Mouse (Mus musculus): ENCODE measurements around the gene Bcl2l1. TPM values are rescaled to one million over a fixed set of nuclear protein-coding genes. Genes with fewer than 3 reads are reported as not detected.

Bcl2l1 gene
- polyA plus RNA-seq, 1 experiment: 97.4 TPM

GRCm38 (mm10) chr2:152769677-152770076 is 61.9 kb downstream of the Bcl2l1 start:
- no peak overlapping the region for H3K27ac ChIP-seq (ENCODE audit: control insufficient read depth, insufficient read depth, low read depth, low read length, poor library complexity)
- 54% methylated on average over 7 of the region's 7 CpGs for WGBS
- H3K4me1 ChIP-seq (ENCODE audit: control insufficient read depth, insufficient read depth, low read length): peaks cover 4% of the 10 kb centered on the region
- TF ChIP-seq POLR2A (IDR thresholded peaks at IDR 0.05; ENCODE audit: borderline replicate concordance, control insufficient read depth, low read depth, low read length) (no peak), CTCF (IDR thresholded peaks at IDR 0.05; ENCODE audit: control insufficient read depth, insufficient read depth, low read length) (no peak)
- H3K4me3 ChIP-seq (replicated peaks; ENCODE audit: control insufficient read depth, low read depth, low read length): no peak overlapping the region

GRCm38 (mm10) chr2:152767618-152768271 is 63.8 kb downstream of the Bcl2l1 start:
- H3K4me3 ChIP-seq (replicated peaks; ENCODE audit: control insufficient read depth, low read depth, low read length): no peak overlapping the region
- H3K27ac ChIP-seq (ENCODE audit: control insufficient read depth, insufficient read depth, low read depth, low read length, poor library complexity): no peak overlapping the region
- peaks cover 3% of the 10 kb centered on the region for H3K4me1 ChIP-seq (ENCODE audit: control insufficient read depth, insufficient read depth, low read length)
- TF ChIP-seq CTCF (IDR thresholded peaks at IDR 0.05; ENCODE audit: control insufficient read depth, insufficient read depth, low read length): peak; percentile 51
- no peak for TF ChIP-seq POLR2A (IDR thresholded peaks at IDR 0.05; ENCODE audit: borderline replicate concordance, control insufficient read depth, low read depth, low read length)
- 63% methylated on average over 12 of the region's 12 CpGs for WGBS

GRCm38 (mm10) chr2:152766387-152767123 is 65.0 kb downstream of the Bcl2l1 start:
- H3K4me1 ChIP-seq (ENCODE audit: control insufficient read depth, insufficient read depth, low read length): no peaks in the 10 kb centered on the region; the same call in 1 of the 2 replicates
- no peak overlapping the region for H3K27ac ChIP-seq (ENCODE audit: control insufficient read depth, insufficient read depth, low read depth, low read length, poor library complexity)
- 22% methylated on average over 25 of the region's 25 CpGs for WGBS
- no peak overlapping the region for H3K4me3 ChIP-seq (replicated peaks; ENCODE audit: control insufficient read depth, low read depth, low read length)
- no peak for TF ChIP-seq POLR2A (IDR thresholded peaks at IDR 0.05; ENCODE audit: borderline replicate concordance, control insufficient read depth, low read depth, low read length)
- peak; percentile 96 for TF ChIP-seq CTCF (IDR thresholded peaks at IDR 0.05; ENCODE audit: control insufficient read depth, insufficient read depth, low read length)

- no peak overlapping the region for H3K27ac ChIP-seq (ENCODE audit: control insufficient read depth, insufficient read depth, low read depth, low read length, poor library complexity)
- no peak overlapping the region for H3K4me3 ChIP-seq (replicated peaks; ENCODE audit: control insufficient read depth, low read depth, low read length)
- TF ChIP-seq POLR2A (IDR thresholded peaks at IDR 0.05; ENCODE audit: borderline replicate concordance, control insufficient read depth, low read depth, low read length) (no peak), CTCF (IDR thresholded peaks at IDR 0.05; ENCODE audit: control insufficient read depth, insufficient read depth, low read length) (no peak)
- H3K4me1 ChIP-seq (ENCODE audit: control insufficient read depth, insufficient read depth, low read length): no peaks in the 10 kb centered on the region; the same call in 1 of the 2 replicates
- 67% methylated on average over 7 of the region's 7 CpGs for WGBS
These were observed 66.4 kb downstream of the Bcl2l1 start for GRCm38 (mm10) chr2:152765045-152765674.

GRCm38 (mm10) chr2:152764172-152765044 is 67.1 kb downstream of the Bcl2l1 start:
- H3K4me1 ChIP-seq (ENCODE audit: control insufficient read depth, insufficient read depth, low read length): no peaks in the 10 kb centered on the region; the same call in 1 of the 2 replicates
- 74% methylated on average over 14 of the region's 14 CpGs for WGBS
- H3K27ac ChIP-seq (ENCODE audit: control insufficient read depth, insufficient read depth, low read depth, low read length, poor library complexity): no peak overlapping the region
- H3K4me3 ChIP-seq (replicated peaks; ENCODE audit: control insufficient read depth, low read depth, low read length): no peak overlapping the region
- no peak for TF ChIP-seq CTCF (IDR thresholded peaks at IDR 0.05; ENCODE audit: control insufficient read depth, insufficient read depth, low read length)
- no peak for TF ChIP-seq POLR2A (IDR thresholded peaks at IDR 0.05; ENCODE audit: borderline replicate concordance, control insufficient read depth, low read depth, low read length)

GRCm38 (mm10) chr2:152763310-152763709 is 68.2 kb downstream of the Bcl2l1 start:
- Histone ChIP-seq H3K4me3 (replicated peaks; ENCODE audit: control insufficient read depth, low read depth, low read length) (no peak overlapping the region), H3K27ac (ENCODE audit: control insufficient read depth, insufficient read depth, low read depth, low read length, poor library complexity) (no peak overlapping the region), H3K4me1 (ENCODE audit: control insufficient read depth, insufficient read depth, low read length) (no peaks in the 10 kb centered on the region; the same call in 1 of the 2 replicates)
- TF ChIP-seq CTCF (IDR thresholded peaks at IDR 0.05; ENCODE audit: control insufficient read depth, insufficient read depth, low read length) (no peak), POLR2A (IDR thresholded peaks at IDR 0.05; ENCODE audit: borderline replicate concordance, control insufficient read depth, low read depth, low read length) (no peak)
- WGBS: 62% methylated on average over 6 of the region's 6 CpGs

GRCm38 (mm10) chr2:152758351-152758750 is 73.2 kb downstream of the Bcl2l1 start:
- no peak overlapping the region for H3K4me3 ChIP-seq (replicated peaks; ENCODE audit: control insufficient read depth, low read depth, low read length)
- TF ChIP-seq POLR2A (IDR thresholded peaks at IDR 0.05; ENCODE audit: borderline replicate concordance, control insufficient read depth, low read depth, low read length) (no peak), CTCF (IDR thresholded peaks at IDR 0.05; ENCODE audit: control insufficient read depth, insufficient read depth, low read length) (no peak)
- peaks cover 3% of the 10 kb centered on the region for H3K4me1 ChIP-seq (ENCODE audit: control insufficient read depth, insufficient read depth, low read length)
- no peak overlapping the region for H3K27ac ChIP-seq (ENCODE audit: control insufficient read depth, insufficient read depth, low read depth, low read length, poor library complexity)
- 41% methylated on average over 4 of the region's 4 CpGs for WGBS

Data from bone marrow, adult 2 months (tissue).